Mouse (Mus musculus) neural tube, embryonic 13.5 days (tissue): ENCODE data around the gene Cbx1. TPM values are rescaled to one million over a fixed set of nuclear protein-coding genes. Genes with fewer than 3 reads are reported as not detected.

Experiments used
- ATAC-seq: fragments of 200-750 bp; cut with Nextera tagmentation; 2 replicates; pipeline ENCODE4 v1.8.0; 2017; ENCODE audit warnings: low read depth, mild to moderate bottlenecking, moderate TSS enrichment, moderate library complexity
- H3K27ac ChIP-seq: fragments of 300-500 bp; sonication (generic); replicated peaks from 2 replicates; pipeline ENCODE4 v1.5.1; 2015; ENCODE audit warnings: moderate library complexity, mild to moderate bottlenecking, inconsistent platforms
- H3K27me3 ChIP-seq: fragments of 300-500 bp; sonication (generic); 2 replicates; pipeline ENCODE4 v1.6.1; 2015; ENCODE audit warnings: mild to moderate bottlenecking, inconsistent platforms
- H3K36me3 ChIP-seq: fragments of 300-500 bp; sonication (generic); 2 replicates; pipeline ENCODE4 v1.6.1; 2015; ENCODE audit warnings: mild to moderate bottlenecking, inconsistent platforms
- H3K4me1 ChIP-seq: fragments of 300-500 bp; sonication (generic); replicated peaks from 2 replicates; pipeline ENCODE4 v1.6.1; 2015; ENCODE audit warnings: inconsistent platforms
- H3K4me2 ChIP-seq: fragments of 300-500 bp; sonication (generic); 2 replicates; pipeline ENCODE4 v1.6.1; 2015; ENCODE audit warnings: inconsistent platforms, mild to moderate bottlenecking, moderate library complexity
- H3K4me3 ChIP-seq: fragments of 300-500 bp; sonication (generic); 2 replicates; pipeline ENCODE4 v1.5.1; 2015; ENCODE audit warnings: mild to moderate bottlenecking, inconsistent platforms
- H3K9ac ChIP-seq: fragments of 300-500 bp; sonication (generic); 2 replicates; pipeline ENCODE4 v1.6.1; 2015; ENCODE audit warnings: moderate library complexity, mild to moderate bottlenecking, inconsistent platforms
- H3K9me3 ChIP-seq: fragments of 300-500 bp; sonication (generic); 2 replicates; pipeline ENCODE4 v1.6.1; 2016; ENCODE audit warnings: inconsistent platforms
- WGBS: fragments of 180-500 bp; shearing (Covaris S2); methylation state at CpG from one replicate; pipeline ENCODE4 v1.1.7; 2015; 5-methylcytosine and 5-hydroxymethylcytosine counted together
- polyA plus RNA-seq: library from polyadenylated mRNA; unstranded; fragments of >200 nt; fragmentation: Nextera tagmentation; extraction: Ambion mirVana; gene quantifications from 2 replicates; pipeline ENCODE4 v1.2.1, GENCODE M21; 2015

Cbx1 gene
- polyA plus RNA-seq, 1 experiment from 2014 or later: 91.6 TPM

GRCm38 (mm10) chr11:96830539-96831216 is 41.8 kb downstream of the Cbx1 start:
- Histone ChIP-seq H3K36me3 (peaks cover 18% of the 10 kb centered on the region), H3K27ac (peak overlapping the region; percentile 93), H3K4me2 (peak overlapping the region; percentile 61), H3K9ac (peak overlapping the region; percentile 75), H3K27me3 (no peaks in the 10 kb centered on the region), H3K4me1 (peaks cover 39% of the 10 kb centered on the region), H3K9me3 (no peaks in the 10 kb centered on the region), H3K4me3 (peak overlapping the region; percentile 90)
- ATAC-seq: no peak
- WGBS: 22% methylated on average over 13 of the region's 13 CpGs

GRCm38 (mm10) chr11:96831516-96831915 is 42.6 kb downstream of the Cbx1 start:
- ATAC-seq: no peak
- Histone ChIP-seq H3K9ac (no peak overlapping the region), H3K27me3 (no peaks in the 10 kb centered on the region), H3K4me1 (peaks cover 31% of the 10 kb centered on the region), H3K27ac (no peak overlapping the region), H3K9me3 (no peaks in the 10 kb centered on the region), H3K4me3 (no peak overlapping the region), H3K36me3 (peaks cover 11% of the 10 kb centered on the region), H3K4me2 (no peak overlapping the region)
- WGBS: 79% methylated on average over 4 of the region's 4 CpGs

- Histone ChIP-seq H3K9me3 (no peaks in the 10 kb centered on the region), H3K9ac (no peak overlapping the region), H3K27ac (no peak overlapping the region), H3K4me3 (no peak overlapping the region), H3K27me3 (no peaks in the 10 kb centered on the region), H3K4me1 (peaks cover 20% of the 10 kb centered on the region), H3K4me2 (no peak overlapping the region), H3K36me3 (peaks cover 3% of the 10 kb centered on the region; the same call in 1 of the 2 replicates)
- no peak for ATAC-seq
- 89% methylated on average over 3 of the region's 3 CpGs for WGBS
Observed at GRCm38 (mm10) chr11:96832541-96832940, 43.6 kb downstream of the Cbx1 start.

GRCm38 (mm10) chr11:96832973-96833372 is 44.0 kb downstream of the Cbx1 start:
- 72% methylated on average over 2 of the region's 2 CpGs for WGBS
- Histone ChIP-seq H3K27me3 (no peaks in the 10 kb centered on the region), H3K36me3 (no peaks in the 10 kb centered on the region), H3K27ac (no peak overlapping the region), H3K4me2 (no peak overlapping the region), H3K9me3 (no peaks in the 10 kb centered on the region), H3K4me3 (no peak overlapping the region), H3K4me1 (peaks cover 16% of the 10 kb centered on the region), H3K9ac (no peak overlapping the region)
- no peak for ATAC-seq

GRCm38 (mm10) chr11:96834127-96834526 is 45.2 kb downstream of the Cbx1 start:
- Histone ChIP-seq H3K9ac (no peak overlapping the region), H3K4me1 (peaks cover 6% of the 10 kb centered on the region), H3K27ac (no peak overlapping the region), H3K4me3 (no peak overlapping the region), H3K4me2 (no peak overlapping the region), H3K27me3 (no peaks in the 10 kb centered on the region), H3K9me3 (no peaks in the 10 kb centered on the region), H3K36me3 (no peaks in the 10 kb centered on the region)
- ATAC-seq: no peak
- 96% methylated on average over 1 of the region's 1 CpGs for WGBS

GRCm38 (mm10) chr11:96837298-96837697 is 48.4 kb downstream of the Cbx1 start:
- WGBS: 28% methylated on average over 9 of the region's 9 CpGs
- Histone ChIP-seq H3K4me3 (no peak overlapping the region), H3K27me3 (no peaks in the 10 kb centered on the region), H3K27ac (no peak overlapping the region), H3K9me3 (no peaks in the 10 kb centered on the region), H3K4me2 (no peak overlapping the region), H3K9ac (no peak overlapping the region), H3K36me3 (no peaks in the 10 kb centered on the region), H3K4me1 (no peaks in the 10 kb centered on the region)
- no peak for ATAC-seq

GRCm38 (mm10) chr11:96838341-96838740 is 49.4 kb downstream of the Cbx1 start:
- Histone ChIP-seq H3K9me3 (no peaks in the 10 kb centered on the region), H3K4me2 (no peak overlapping the region), H3K27ac (no peak overlapping the region), H3K4me3 (no peak overlapping the region), H3K36me3 (no peaks in the 10 kb centered on the region), H3K27me3 (no peaks in the 10 kb centered on the region), H3K9ac (no peak overlapping the region), H3K4me1 (no peaks in the 10 kb centered on the region)
- ATAC-seq: no peak
- WGBS: 67% methylated on average over 4 of the region's 4 CpGs

- no peak overlapping the region for H3K4me2 ChIP-seq
- WGBS: 75% methylated on average over 7 of the region's 7 CpGs
- no peak overlapping the region for H3K27ac ChIP-seq
- H3K27me3 ChIP-seq: no peaks in the 10 kb centered on the region
- no peak overlapping the region for H3K9ac ChIP-seq
- no peaks in the 10 kb centered on the region for H3K9me3 ChIP-seq
- no peak overlapping the region for H3K4me3 ChIP-seq
- no peaks in the 10 kb centered on the region for H3K36me3 ChIP-seq
- H3K4me1 ChIP-seq: no peaks in the 10 kb centered on the region
- ATAC-seq: no peak
Observed at GRCm38 (mm10) chr11:96839428-96839827, 50.5 kb downstream of the Cbx1 start.

GRCm38 (mm10) chr11:96839877-96840276 is 51.0 kb downstream of the Cbx1 start:
- Histone ChIP-seq H3K4me1 (no peaks in the 10 kb centered on the region), H3K27ac (no peak overlapping the region), H3K4me3 (no peak overlapping the region), H3K36me3 (no peaks in the 10 kb centered on the region), H3K9ac (no peak overlapping the region), H3K4me2 (no peak overlapping the region), H3K9me3 (no peaks in the 10 kb centered on the region), H3K27me3 (no peaks in the 10 kb centered on the region)
- WGBS: 71% methylated on average over 3 of the region's 3 CpGs
- no peak for ATAC-seq

GRCm38 (mm10) chr11:96840290-96840689 is 51.4 kb downstream of the Cbx1 start:
- Histone ChIP-seq H3K4me1 (no peaks in the 10 kb centered on the region), H3K27ac (no peak overlapping the region), H3K4me3 (no peak overlapping the region), H3K9ac (peak overlapping the region; percentile 26; the same call in 1 of the 2 replicates), H3K4me2 (no peak overlapping the region), H3K27me3 (no peaks in the 10 kb centered on the region), H3K36me3 (no peaks in the 10 kb centered on the region), H3K9me3 (no peaks in the 10 kb centered on the region)
- 49% methylated on average over 8 of the region's 8 CpGs for WGBS
- ATAC-seq: no peak

- WGBS: 63% methylated on average over 3 of the region's 3 CpGs
- no peak for ATAC-seq
- Histone ChIP-seq H3K9ac (no peak overlapping the region), H3K27me3 (no peaks in the 10 kb centered on the region), H3K4me2 (no peak overlapping the region), H3K27ac (no peak overlapping the region), H3K9me3 (no peaks in the 10 kb centered on the region), H3K4me1 (peaks cover 5% of the 10 kb centered on the region; the same call in 1 of the 2 replicates), H3K36me3 (no peaks in the 10 kb centered on the region), H3K4me3 (no peak overlapping the region)
Observed at GRCm38 (mm10) chr11:96843627-96844026, 54.7 kb downstream of the Cbx1 start.

GRCm38 (mm10) chr11:96847240-96847639 is 58.3 kb downstream of the Cbx1 start:
- Histone ChIP-seq H3K36me3 (no peaks in the 10 kb centered on the region), H3K4me2 (no peak overlapping the region), H3K27me3 (peaks cover 15% of the 10 kb centered on the region), H3K4me3 (no peak overlapping the region), H3K4me1 (peaks cover 17% of the 10 kb centered on the region), H3K9ac (no peak overlapping the region), H3K9me3 (no peaks in the 10 kb centered on the region), H3K27ac (no peak overlapping the region)
- no peak for ATAC-seq
- 34% methylated on average over 3 of the region's 3 CpGs for WGBS

- Histone ChIP-seq H3K4me1 (peaks cover 17% of the 10 kb centered on the region), H3K27ac (no peak overlapping the region), H3K27me3 (peaks cover 15% of the 10 kb centered on the region), H3K9me3 (no peaks in the 10 kb centered on the region), H3K9ac (no peak overlapping the region), H3K4me2 (no peak overlapping the region), H3K36me3 (no peaks in the 10 kb centered on the region), H3K4me3 (no peak overlapping the region)
- ATAC-seq: no peak
- WGBS: 54% methylated on average over 9 of the region's 9 CpGs
Observed at GRCm38 (mm10) chr11:96848694-96849093, 59.8 kb downstream of the Cbx1 start.
